Mouse (Mus musculus) liver, embryonic 14.5 days (tissue): ENCODE results near the gene Btbd16.

Experiments used
- CTCF ChIP-seq: IDR thresholded peaks from 2 replicates; pipeline ENCODE4 v1.5.1; 2016; ENCODE audit warnings: antibody characterized with exemption, low read depth, control low read depth
- EP300 ChIP-seq: IDR thresholded peaks from 2 replicates; pipeline ENCODE4 v1.6.1; 2016; ENCODE audit warnings: antibody characterized with exemption, low read depth

- TF ChIP-seq CTCF: no peak
- no peak for TF ChIP-seq EP300
These were observed 46.3 kb upstream of the Btbd16 start for GRCm38 (mm10) chr7:130727560-130727959.
